Mouse (Mus musculus) intestine, embryonic 14.5 days (tissue): ENCODE measurements around the gene Ppp1cb. TPM values are rescaled to one million over a fixed set of nuclear protein-coding genes. Genes with fewer than 3 reads are reported as not detected.

Experiments used
- ATAC-seq: fragments of 200-750 bp; cut with Nextera tagmentation; replicated peaks from 2 replicates; pipeline ENCODE4 v1.8.0; 2017; ENCODE audit warnings: low read depth, moderate number of reproducible peaks, moderate TSS enrichment, moderate library complexity; ENCODE audit not compliant: low FRiP score, low TSS enrichment
- DNase-seq: peaks from one replicate; pipeline ENCODE4 v3.0.0-alpha.2; 2018; ENCODE audit warnings: low spot score
- H3K27ac ChIP-seq: fragments of 300-500 bp; sonication (generic); 2 replicates; pipeline ENCODE4 v1.5.1; 2014; ENCODE audit warnings: low read depth, mild to moderate bottlenecking, control low read depth
- H3K27me3 ChIP-seq: fragments of 300-500 bp; sonication (generic); replicated peaks from 2 replicates; pipeline ENCODE4 v1.6.1; 2014; ENCODE audit warnings: low read length, control low read depth; ENCODE audit not compliant: control insufficient read depth, insufficient read depth
- H3K36me3 ChIP-seq: fragments of 300-500 bp; sonication (generic); 2 replicates; pipeline ENCODE4 v1.6.1; 2014; ENCODE audit warnings: low read length, control low read depth; ENCODE audit not compliant: control insufficient read depth, insufficient read depth
- H3K4me1 ChIP-seq: fragments of 300-500 bp; sonication (generic); replicated peaks from 2 replicates; pipeline ENCODE4 v1.6.1; 2014; ENCODE audit warnings: low read length, control low read depth, mixed read lengths; ENCODE audit not compliant: control insufficient read depth, insufficient read depth
- H3K4me2 ChIP-seq: fragments of 300-500 bp; sonication (generic); 2 replicates; pipeline ENCODE4 v1.6.1; 2014; ENCODE audit warnings: low read length
- H3K4me3 ChIP-seq: fragments of 300-500 bp; sonication (generic); 2 replicates; pipeline ENCODE4 v1.5.1; 2014; ENCODE audit warnings: low read depth, low read length, control low read depth, mixed read lengths
- H3K9ac ChIP-seq: fragments of 300-500 bp; sonication (generic); 2 replicates; pipeline ENCODE4 v1.6.1; 2014; ENCODE audit warnings: mild to moderate bottlenecking, low read length
- H3K9me3 ChIP-seq: fragments of 300-500 bp; sonication (generic); 2 replicates; pipeline ENCODE4 v1.6.1; 2016; ENCODE audit warnings: low read length, control low read depth; ENCODE audit not compliant: control insufficient read depth
- WGBS: fragments of 180-500 bp; shearing (Covaris S2); extraction: QIAGEN DNeasy Blood & Tissue Kit; methylation state at CpG from one replicate; pipeline ENCODE4 v1.1.7; 2014; 5-methylcytosine and 5-hydroxymethylcytosine counted together
- polyA plus RNA-seq: library from polyadenylated mRNA; unstranded; fragments of >200 nt; fragmentation: Nextera tagmentation; extraction: Ambion mirVana; gene quantifications from 2 replicates; pipeline ENCODE4 v1.2.1, GENCODE M21; 2014

Gene Ppp1cb
- polyA plus RNA-seq = 239 and 264 TPM in 2 replicates

DNA sequence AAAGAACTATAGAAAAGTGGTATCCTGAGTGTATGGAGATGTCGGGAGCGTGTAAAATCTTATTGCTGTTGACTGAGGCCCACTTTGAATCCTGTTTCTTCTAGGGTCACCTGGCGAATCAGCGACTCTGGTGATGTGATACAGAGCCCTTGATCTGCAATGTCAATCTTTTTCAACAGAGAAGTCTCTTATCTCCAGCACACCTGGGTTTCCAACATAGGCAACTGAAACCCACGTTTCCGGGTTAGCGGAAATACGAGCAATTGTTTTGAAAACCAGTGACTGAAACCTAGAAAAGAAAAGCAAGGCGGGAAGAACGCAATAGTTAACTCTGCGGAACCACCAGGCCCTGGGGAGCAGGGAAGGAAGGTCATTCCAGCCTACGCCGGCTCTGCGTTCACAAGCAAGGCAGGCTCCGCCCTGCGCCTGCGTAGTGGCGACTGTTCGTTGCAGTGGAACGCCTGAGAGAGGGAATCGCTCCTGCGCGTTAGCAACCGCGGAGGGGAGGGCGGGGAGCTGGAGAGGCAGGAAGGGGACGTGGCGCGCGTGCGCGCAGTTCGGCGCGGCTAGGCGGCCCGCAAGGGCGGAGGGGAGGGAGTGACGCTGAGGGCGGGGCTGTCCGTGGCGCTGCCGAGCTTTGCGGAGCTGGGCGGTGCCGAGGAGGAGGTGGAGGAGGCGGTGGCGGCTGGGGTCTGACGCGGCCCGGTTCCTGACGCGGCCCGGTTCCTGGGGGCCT, at the start of gene Ppp1cb:
Gene Ppp1cb (plus strand): TSS at position 436 of the 736 bp plus-strand sequence.
- Histone ChIP-seq H3K36me3 (no peaks in the 10 kb centered on the region), H3K4me2 (peak within 1 kb of the TSS; percentile 61), H3K27me3 (no peaks in the 10 kb centered on the region), H3K9me3 (no peaks in the 10 kb centered on the region), H3K4me1 (peaks cover 6% of the 10 kb centered on the region; the same call in 1 of the 2 replicates), H3K4me3 (peak within 1 kb of the TSS; percentile 95), H3K27ac (peak within 1 kb of the TSS; percentile 99), H3K9ac (peak within 1 kb of the TSS; percentile 99)
- WGBS = 1% methylated on average over 51 of the region's 54 CpGs
- ATAC-seq (peak; percentile 97), DNase-seq (peak; percentile 98)

DNA sequence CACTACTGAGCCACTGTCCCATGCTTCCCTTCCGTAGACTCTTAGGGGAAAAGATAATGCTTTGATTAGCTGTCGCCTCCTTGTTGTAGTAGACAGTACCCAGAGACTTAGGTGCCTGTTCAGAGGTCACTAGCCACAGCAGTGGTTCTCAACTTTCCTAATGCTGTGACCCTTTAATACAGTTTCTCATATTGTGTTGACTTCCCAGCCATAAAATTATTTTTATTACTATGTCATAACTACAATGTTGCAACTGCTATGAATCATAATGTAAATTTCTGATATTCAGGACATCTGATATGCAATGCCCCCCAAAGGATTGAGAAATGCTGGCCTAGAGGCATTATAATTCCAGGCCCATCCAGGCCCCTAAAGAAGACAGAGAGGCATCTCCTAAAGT, 48.9 kb upstream of the Ppp1cb start:
- WGBS = 78% methylated on average over 2 of the region's 2 CpGs
- no peaks in the 10 kb centered on the region for H3K36me3 ChIP-seq
- DNase-seq = no peak

GRCm38 (mm10) chr5:32410954-32411688, 47.5 kb upstream of the Ppp1cb start:
- no peaks in the 10 kb centered on the region for H3K36me3 ChIP-seq
- whole genome bisulfite sequencing = 69% methylated on average over 3 of the region's 3 CpGs
- no peak overlapping the region for H3K4me2 ChIP-seq
- no peaks in the 10 kb centered on the region for H3K27me3 ChIP-seq
- H3K4me3 ChIP-seq = no peak overlapping the region
- H3K27ac ChIP-seq = no peak overlapping the region
- DNase-seq (no peak), ATAC-seq (no peak)
- H3K4me1 ChIP-seq = peaks cover 15% of the 10 kb centered on the region
- H3K9me3 ChIP-seq = no peaks in the 10 kb centered on the region
- no peak overlapping the region for H3K9ac ChIP-seq

More for the DNA sequence above, 48.9 kb upstream of the Ppp1cb start:
- Histone ChIP-seq H3K9ac (no peak overlapping the region), H3K27ac (no peak overlapping the region), H3K4me1 (peaks cover 15% of the 10 kb centered on the region), H3K4me3 (no peak overlapping the region), H3K4me2 (no peak overlapping the region), H3K27me3 (no peaks in the 10 kb centered on the region), H3K9me3 (no peaks in the 10 kb centered on the region)
- ATAC-seq = no peak

DNA sequence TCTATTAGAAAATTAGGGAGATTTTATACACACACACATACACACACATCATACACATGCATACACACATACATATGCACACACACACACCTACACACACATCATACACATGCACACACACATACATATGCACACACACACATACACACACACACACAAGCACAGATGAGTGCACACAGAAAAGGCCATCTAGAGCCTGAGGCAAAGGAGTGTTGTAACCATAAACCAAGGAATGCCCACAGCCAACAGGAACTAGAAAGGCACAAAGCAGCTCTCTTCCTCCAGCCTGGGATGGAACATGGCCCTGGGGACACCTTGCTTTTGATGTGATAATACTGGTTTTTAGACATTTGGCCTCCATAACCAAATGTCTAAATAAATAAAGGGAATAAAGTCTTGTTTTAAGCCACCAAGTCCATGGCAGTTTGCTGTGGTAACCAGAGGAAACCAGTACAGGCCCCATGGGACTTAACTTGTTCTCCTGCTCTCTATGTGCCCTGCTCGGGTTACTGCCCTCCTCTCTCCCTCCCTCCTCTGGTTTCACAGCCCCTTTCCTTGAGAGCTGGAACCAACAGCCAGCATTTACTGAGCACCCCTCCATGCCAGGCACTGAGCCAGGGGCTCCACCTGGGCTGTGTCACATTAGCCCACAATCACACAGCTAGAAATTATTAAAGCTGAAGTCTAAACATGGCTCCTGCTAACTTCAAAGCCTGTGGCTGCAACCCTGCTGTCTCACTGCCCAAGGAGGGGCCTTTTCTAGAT, 46.3 kb upstream of the Ppp1cb start:
- Histone ChIP-seq H3K27me3 (no peaks in the 10 kb centered on the region), H3K4me1 (peaks cover 19% of the 10 kb centered on the region), H3K27ac (peak overlapping the region; percentile 43; the same call in 1 of the 2 replicates), H3K36me3 (no peaks in the 10 kb centered on the region), H3K4me3 (no peak overlapping the region), H3K9ac (no peak overlapping the region), H3K4me2 (no peak overlapping the region), H3K9me3 (no peaks in the 10 kb centered on the region)
- DNase-seq = no peak
- 21% methylated on average over 1 of the region's 1 CpGs for WGBS
- no peak for ATAC-seq

GRCm38 (mm10) chr5:32413083-32413482, 45.6 kb upstream of the Ppp1cb start:
- ATAC-seq = no peak
- 74% methylated on average over 2 of the region's 2 CpGs for whole genome bisulfite sequencing
- Histone ChIP-seq H3K4me1 (peaks cover 19% of the 10 kb centered on the region), H3K27me3 (no peaks in the 10 kb centered on the region), H3K9me3 (no peaks in the 10 kb centered on the region), H3K4me2 (no peak overlapping the region), H3K4me3 (no peak overlapping the region), H3K36me3 (no peaks in the 10 kb centered on the region), H3K9ac (no peak overlapping the region), H3K27ac (peak overlapping the region; percentile 43; the same call in 1 of the 2 replicates)
- DNase-seq = no peak

DNA sequence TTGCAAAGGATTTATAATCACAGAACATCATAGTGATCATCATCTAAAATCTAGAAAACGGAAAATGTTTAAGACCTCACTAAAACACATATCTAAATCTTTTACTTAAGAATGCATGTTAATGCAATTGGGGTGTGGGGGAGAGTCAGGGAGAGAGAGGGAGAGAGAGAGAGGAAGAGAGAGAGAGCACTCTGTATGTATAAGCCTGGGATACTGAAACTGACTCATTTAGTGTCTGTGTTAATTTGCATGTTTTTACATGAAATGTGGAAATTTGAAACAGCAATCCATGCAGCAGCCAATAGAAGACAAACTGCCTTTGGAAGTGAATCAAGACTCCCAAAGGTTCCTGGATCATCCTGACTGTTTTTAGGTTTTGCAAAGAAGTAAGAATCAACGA, 45.1 kb upstream of the Ppp1cb start:
- no peaks in the 10 kb centered on the region for H3K9me3 ChIP-seq
- no peaks in the 10 kb centered on the region for H3K27me3 ChIP-seq
- H3K36me3 ChIP-seq = no peaks in the 10 kb centered on the region
- H3K27ac ChIP-seq = no peak overlapping the region
- DNase-seq (no peak), ATAC-seq (no peak)
- H3K4me1 ChIP-seq = peaks cover 19% of the 10 kb centered on the region
- H3K9ac ChIP-seq = no peak overlapping the region
- H3K4me2 ChIP-seq = no peak overlapping the region
- WGBS = 46% methylated on average over 2 of the region's 2 CpGs
- H3K4me3 ChIP-seq = no peak overlapping the region

DNA sequence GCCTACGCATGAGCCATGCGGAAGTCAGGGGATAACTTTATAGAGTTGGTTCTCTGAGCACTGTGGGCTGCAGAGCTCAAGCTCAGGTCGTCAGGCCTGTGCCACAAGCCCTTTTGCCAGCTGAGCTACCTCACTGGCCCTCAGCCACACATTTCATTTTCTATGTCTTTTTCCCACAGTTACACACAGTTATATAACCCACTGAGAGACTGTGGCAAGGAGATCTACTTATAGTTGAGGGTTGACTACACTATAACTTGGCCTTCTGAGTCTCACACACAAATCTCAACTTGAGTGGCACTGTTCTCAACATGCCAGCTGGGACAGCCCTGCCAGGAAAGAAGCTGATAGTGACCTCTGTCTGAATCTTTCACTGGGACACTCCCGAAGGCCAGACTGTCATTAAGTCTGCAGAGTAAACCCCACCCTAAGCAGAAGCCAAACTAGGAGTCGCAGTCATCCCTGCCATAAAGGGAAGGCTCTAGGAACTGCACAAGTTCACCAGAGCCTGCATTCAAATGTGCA, 44.1 kb upstream of the Ppp1cb start:
- WGBS = 56% methylated on average over 5 of the region's 5 CpGs

DNA sequence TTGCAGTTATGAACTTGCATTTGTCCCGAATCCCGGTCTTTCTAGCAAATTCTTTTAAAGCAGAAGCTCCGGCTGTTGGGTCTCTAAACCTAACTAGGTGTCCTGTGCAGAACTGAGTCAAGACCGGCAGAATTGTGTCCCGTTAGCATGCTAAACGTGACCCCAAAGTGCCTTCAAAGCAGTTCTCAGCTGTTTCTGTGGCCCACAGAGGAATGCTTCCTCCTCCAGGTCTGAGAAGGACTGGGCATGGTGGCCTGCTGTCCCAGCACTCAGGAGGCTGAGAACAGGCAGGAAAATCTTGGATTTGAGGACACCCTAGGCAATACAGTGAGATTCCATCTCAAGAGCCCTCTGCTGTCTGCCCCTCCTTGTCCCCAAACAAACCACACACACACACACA, 43.1 kb upstream of the Ppp1cb start:
- no peak overlapping the region for H3K9ac ChIP-seq
- H3K4me2 ChIP-seq = no peak overlapping the region
- no peak for DNase-seq
- H3K36me3 ChIP-seq = no peaks in the 10 kb centered on the region
- H3K9me3 ChIP-seq = no peaks in the 10 kb centered on the region
- H3K4me1 ChIP-seq = peaks cover 19% of the 10 kb centered on the region
- WGBS = 88% methylated on average over 6 of the region's 6 CpGs
- ATAC-seq = no peak
- no peak overlapping the region for H3K27ac ChIP-seq
- no peak overlapping the region for H3K4me3 ChIP-seq
- no peaks in the 10 kb centered on the region for H3K27me3 ChIP-seq

More for the DNA sequence above, 44.1 kb upstream of the Ppp1cb start:
- Histone ChIP-seq H3K27me3 (no peaks in the 10 kb centered on the region), H3K36me3 (no peaks in the 10 kb centered on the region), H3K4me2 (no peak overlapping the region), H3K9me3 (no peaks in the 10 kb centered on the region), H3K4me1 (peaks cover 19% of the 10 kb centered on the region), H3K27ac (no peak overlapping the region; the same call in 1 of the 2 replicates), H3K4me3 (no peak overlapping the region), H3K9ac (no peak overlapping the region)
- no peak for ATAC-seq
- DNase-seq = no peak
